8 mouse cellular contexts compared by ENCODE assay signal in the genomic region with DNA sequence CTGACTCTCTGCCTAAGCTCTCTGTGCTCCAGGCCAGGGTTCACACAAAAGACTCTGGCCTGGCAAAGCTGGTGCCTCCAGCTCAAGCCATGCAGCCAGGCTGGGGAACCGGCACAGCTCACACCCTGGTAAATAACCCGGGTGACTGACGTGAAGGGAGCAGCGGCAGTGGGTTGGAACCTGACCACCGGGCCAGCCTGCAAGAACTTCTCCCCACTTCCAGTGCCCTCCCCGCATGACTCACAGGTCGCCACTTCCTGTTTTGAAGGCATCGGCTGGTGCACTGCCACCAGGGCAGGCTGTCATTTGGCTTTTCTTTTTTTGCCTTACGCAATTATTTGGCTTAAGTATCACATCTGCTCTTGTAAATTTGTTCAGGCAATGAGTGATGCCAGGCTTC.
DNase-seq lines count a peak whose midpoint lies in the region; ATAC-seq and TF ChIP-seq lines count a peak whose summit lies in the region.

No protein-coding gene starts in this region.

- CTCF ChIA-PET in Patski (lab: Charles Lee): interaction anchor here (3.0 kb wide), 1 partner anchor 11 kb away, joined by 9 read pairs; no protein-coding TSS in a partner anchor

- no peaks in the 10 kb centered on the region for H3K79me3 ChIP-seq in C2C12 (ENCODE audit: low read depth)

- in situ Hi-C loops in Patski (cut with MboI; ENCODE audit: low pct_unique_long_range_greater_than_20kb): no loop called here

- peaks cover 24% of the 10 kb centered on the region for H3K4me1 ChIP-seq in forebrain, embryonic 15.5 days
- H3K4me1 ChIP-seq in limb, embryonic 11.5 days (ENCODE audit: control insufficient read depth, insufficient read depth, low read length): peaks cover 10% of the 10 kb centered on the region; the same call in 1 of the 2 replicates
- H3K4me1 ChIP-seq in hindbrain, embryonic 12.5 days: peaks cover 6% of the 10 kb centered on the region; the same call in 1 of the 2 replicates

- ATAC-seq in Patski: peak; percentile 91
- peak; percentile 36; the same call in 1 of the 2 replicates for ATAC-seq in forebrain, embryonic 15.5 days (replicated peaks)
- peak; percentile 90 for ATAC-seq in inflammation-experienced regulatory T-cells, adult 6 months
- no peak for ATAC-seq in limb, embryonic 11.5 days (ENCODE audit: insufficient number of reproducible peaks, low FRiP score, low TSS enrichment, low read depth)
- no peak for ATAC-seq in hindbrain, embryonic 12.5 days (ENCODE audit: low FRiP score)

- DNase-seq in Patski (ENCODE audit: low read depth, low spot score): peak; percentile 87
- no peak for DNase-seq in limb, embryonic 11.5 days (ENCODE audit: low spot score)
- peak; percentile 93 to 98 for DNase-seq in monocyte, adult 2 months (ENCODE audit: low read depth in 1 of 2, low spot score in 2 of 2)
- DNase-seq in thymus, postnatal 0 days (ENCODE audit: low spot score): peak; percentile 82

- TF ChIP-seq CTCF in C2C12 (IDR thresholded peaks at IDR 0.05; ENCODE audit: control insufficient read depth, insufficient read depth, insufficient read length) (no peak), Patski (IDR thresholded peaks at IDR 0.05) (no peak)

- POLR2A ChIA-PET in Patski (lab: Charles Lee): no interaction called here

- no peaks in the 10 kb centered on the region for H3K79me2 ChIP-seq in C2C12 (ENCODE audit: control insufficient read depth, insufficient read depth)

- H3K4me2 ChIP-seq in forebrain, embryonic 15.5 days (replicated peaks): no peak overlapping the region
- H3K4me2 ChIP-seq in limb, embryonic 11.5 days (ENCODE audit: low read depth, severe bottlenecking): no peak overlapping the region
- no peak overlapping the region for H3K4me2 ChIP-seq in hindbrain, embryonic 12.5 days (replicated peaks)

- 58% methylated on average over 9 of the region's 9 CpGs for WGBS in forebrain, embryonic 15.5 days
- 62% methylated on average over 9 of the region's 9 CpGs for WGBS in limb, embryonic 11.5 days
- WGBS in hindbrain, embryonic 12.5 days: 55% methylated on average over 9 of the region's 9 CpGs

- no peak overlapping the region for H3K9ac ChIP-seq in forebrain, embryonic 15.5 days (replicated peaks)
- 0 out of 2 replicates have a peak overlapping the region, but pooled peaks have one; percentile 17 for H3K9ac ChIP-seq in limb, embryonic 11.5 days (ENCODE audit: low read length)
- H3K9ac ChIP-seq in hindbrain, embryonic 12.5 days: no peak overlapping the region

- H3K4me3 ChIP-seq in C2C12 (ENCODE audit: insufficient read depth, poor library complexity, severe bottlenecking): no peak overlapping the region
- no peak overlapping the region for H3K4me3 ChIP-seq in forebrain, embryonic 15.5 days
- no peak overlapping the region for H3K4me3 ChIP-seq in limb, embryonic 11.5 days (ENCODE audit: low read depth, low read length)
- H3K4me3 ChIP-seq in hindbrain, embryonic 12.5 days: no peak overlapping the region

- no peaks in the 10 kb centered on the region for H3K9me3 ChIP-seq in forebrain, embryonic 15.5 days
- H3K9me3 ChIP-seq in limb, embryonic 11.5 days (ENCODE audit: control insufficient read depth, low read length): no peaks in the 10 kb centered on the region
- no peaks in the 10 kb centered on the region for H3K9me3 ChIP-seq in hindbrain, embryonic 12.5 days (replicated peaks)

- H3K27ac ChIP-seq in forebrain, embryonic 15.5 days (replicated peaks): no peak overlapping the region
- 0 out of 2 replicates have a peak overlapping the region, but pooled peaks have one; percentile 30 for H3K27ac ChIP-seq in limb, embryonic 11.5 days (replicated peaks; ENCODE audit: low read depth, low read length)
- H3K27ac ChIP-seq in hindbrain, embryonic 12.5 days: no peak overlapping the region

- H3ac ChIP-seq in C2C12 (ENCODE audit: control insufficient read depth, insufficient read length, low read depth): peak overlapping the region; percentile 66

- no peaks in the 10 kb centered on the region for H3K36me3 ChIP-seq in C2C12 (ENCODE audit: control insufficient read depth, insufficient read depth)
- no peaks in the 10 kb centered on the region for H3K36me3 ChIP-seq in forebrain, embryonic 15.5 days
- H3K36me3 ChIP-seq in limb, embryonic 11.5 days (ENCODE audit: control insufficient read depth, insufficient read depth, low read length): no peaks in the 10 kb centered on the region
- H3K36me3 ChIP-seq in hindbrain, embryonic 12.5 days: no peaks in the 10 kb centered on the region

- H3K27me3 ChIP-seq in C2C12 (ENCODE audit: control insufficient read depth, insufficient read depth, insufficient read length) (no peaks in the 10 kb centered on the region), Patski (no peaks in the 10 kb centered on the region)
- H3K27me3 ChIP-seq in forebrain, embryonic 15.5 days: no peaks in the 10 kb centered on the region
- H3K27me3 ChIP-seq in limb, embryonic 11.5 days (ENCODE audit: control insufficient read depth, insufficient read depth, low read length): no peaks in the 10 kb centered on the region
- no peaks in the 10 kb centered on the region for H3K27me3 ChIP-seq in hindbrain, embryonic 12.5 days

TF ChIP-seq in C2C12, 6 proteins besides CTCF, POLR2A, EP300 and RAD21:
- TF ChIP-seq MAX (IDR thresholded peaks at IDR 0.05): no peak
- TF ChIP-seq MYOG (IDR thresholded peaks at IDR 0.05; ENCODE audit: control insufficient read depth, extremely low read depth, insufficient read length): no peak
- TF ChIP-seq CEBPB (IDR thresholded peaks at IDR 0.05; ENCODE audit: low read depth): peak; percentile 97
- TF ChIP-seq FOSL1 (IDR thresholded peaks at IDR 0.05; ENCODE audit: insufficient read depth, low read length, poor library complexity, severe bottlenecking): peak; percentile 73
- peak; percentile 80 for TF ChIP-seq MYOD1 (IDR thresholded peaks at IDR 0.05; ENCODE audit: control insufficient read depth, insufficient read length, low read depth)
- TF ChIP-seq USF1 (IDR thresholded peaks at IDR 0.05; ENCODE audit: low read depth): no peak

Comparison
In these comparisons a context has a peak if more than half of its experiments do, and no peak if none do; other contexts are left out.
1. ATAC-seq: peak in Patski (single experiment), forebrain, embryonic 15.5 days (single experiment) and inflammation-experienced regulatory T-cells, adult 6 months (single experiment); none in limb, embryonic 11.5 days (single experiment) and hindbrain, embryonic 12.5 days (single experiment).